Mouse (Mus musculus): ENCODE measurements around the gene Cars2. TPM values are rescaled to one million over a fixed set of nuclear protein-coding genes. Genes with fewer than 3 reads are reported as not detected.
"Not testable (repeated sequence)": the region's sequence is repeated elsewhere in the genome, so short reads cannot be mapped to it uniquely, and the experiment has no call there.

The Cars2 gene
- total RNA-seq, 2 experiments from 2014 or later, result 45.9 to 46.1 TPM

GRCm38 (mm10) chr8:11557424-11557767, 6.8 kb upstream of the Cars2 start:
- DNase-seq, result peak in 1 of 2 experiments; percentile 64
- intact Hi-C loops (cut with DNase I), result loop anchor here (10.0 kb wide), 2 partner anchors 303 to 1547 kb away; partner anchors contain the start of genes Cul4a and Pcid2

DNA sequence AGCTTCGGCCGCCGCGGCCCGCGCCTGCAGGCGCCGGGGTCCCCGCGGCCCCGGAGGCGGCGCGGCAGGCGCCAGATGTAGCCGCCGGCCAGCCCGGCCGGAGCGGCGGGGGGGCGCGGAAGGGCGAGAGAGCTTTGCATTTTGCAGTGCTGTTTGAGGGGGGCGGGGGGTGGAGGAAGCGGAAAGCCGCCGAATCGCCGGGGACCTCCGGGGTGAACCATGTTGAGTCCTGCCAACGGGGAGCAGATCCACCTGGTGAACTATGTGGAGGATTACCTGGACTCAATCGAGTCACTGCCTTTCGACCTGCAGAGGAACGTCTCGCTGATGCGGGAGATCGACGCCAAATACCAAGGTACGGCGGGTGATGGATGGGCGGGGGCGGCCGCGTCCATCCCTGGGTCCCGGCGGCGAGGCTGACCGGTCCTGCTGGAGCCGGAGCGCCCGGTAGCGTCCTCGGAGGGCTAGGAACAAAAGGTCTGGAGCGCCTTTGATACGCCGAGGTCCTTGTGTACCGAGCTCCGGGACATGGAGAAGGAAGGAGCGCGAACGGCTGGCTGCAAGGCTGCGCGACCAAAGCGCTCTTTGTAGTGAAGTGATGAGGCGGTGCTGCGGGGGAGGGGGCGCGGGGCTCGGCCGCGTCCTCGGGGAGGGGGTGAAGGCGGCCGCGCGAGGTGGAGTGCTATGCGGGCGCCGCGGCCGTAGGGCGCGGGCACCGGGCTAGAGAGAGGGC, 6.3 kb upstream of the Cars2 start:
- peak; percentile 55 to 68 for DNase-seq
- intact Hi-C loops (cut with DNase I), result loop anchor here (10.0 kb wide), 2 partner anchors 302 to 1548 kb away; partner anchors contain the start of genes Cul4a and Pcid2

DNA sequence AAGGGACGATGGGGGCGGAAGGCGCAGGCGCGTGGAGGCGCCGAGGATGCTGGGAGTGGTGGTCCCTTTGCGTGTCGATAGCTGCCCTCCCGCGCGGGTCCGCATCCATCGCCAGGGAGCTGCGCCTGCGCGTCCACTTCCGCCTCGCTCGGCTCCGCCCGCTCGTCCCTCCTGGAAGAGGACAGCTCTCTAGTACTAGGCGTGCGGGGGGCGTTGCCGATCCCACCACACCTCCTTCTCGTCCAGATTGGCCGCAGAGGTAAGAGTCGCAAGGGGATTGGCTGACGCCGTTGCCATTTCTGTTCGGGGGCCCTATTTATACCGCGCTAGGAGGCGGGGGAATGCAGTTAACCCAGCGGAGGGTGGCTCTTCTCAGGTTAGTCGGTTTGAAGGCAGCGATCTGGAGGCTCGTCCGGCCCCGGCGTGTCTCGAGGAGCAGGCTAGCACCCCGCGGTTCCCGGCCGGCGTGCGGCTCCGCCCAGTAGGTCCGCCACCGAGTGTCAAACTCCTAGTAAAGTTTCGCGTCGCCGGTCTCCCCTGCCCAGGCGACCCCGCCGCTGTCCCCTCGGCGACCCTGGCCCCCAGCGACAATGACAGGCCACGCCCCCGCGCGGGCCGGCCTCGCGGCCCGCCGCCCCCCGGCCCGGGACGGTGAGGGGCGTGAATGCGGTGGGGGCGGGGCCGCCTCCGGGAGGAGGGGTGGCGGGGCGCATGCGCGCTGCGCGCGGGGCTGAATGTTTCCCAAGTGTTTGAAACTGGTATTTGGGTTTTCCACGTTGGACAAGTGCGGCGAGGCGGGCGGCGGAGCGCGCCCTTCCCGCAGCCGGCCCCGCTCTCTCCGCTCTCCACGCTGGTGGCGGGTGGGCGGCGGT, 5.4 kb upstream of the Cars2 start:
- peak; percentile 96 to 97 for DNase-seq
- intact Hi-C loops (cut with DNase I), result loop anchor here (10.0 kb wide), 2 partner anchors 301 to 1549 kb away; partner anchors contain the start of genes Cul4a and Pcid2

- intact Hi-C loops (cut with DNase I), result loop anchor here (10.0 kb wide), 2 partner anchors 300 to 1550 kb away; partner anchors contain the start of genes Cul4a and Pcid2
Measured at GRCm38 (mm10) chr8:11554799-11555719, 4.5 kb upstream of the Cars2 start, which contains the start of gene Ing1. Ing1 (plus strand) TSS chr8:11555571.

GRCm38 (mm10) chr8:11552390-11552789, 1.8 kb upstream of the Cars2 start:
- intact Hi-C loops (cut with DNase I), result loop anchor here (10.0 kb wide), 2 partner anchors 298 to 1552 kb away; partner anchors contain the start of genes Cul4a and Pcid2
- DNase-seq, result no peak

More at GRCm38 (mm10) chr8:11554799-11555719, 4.5 kb upstream of the Cars2 start, which contains the start of gene Ing1:
- peak; percentile 94 for DNase-seq

DNA sequence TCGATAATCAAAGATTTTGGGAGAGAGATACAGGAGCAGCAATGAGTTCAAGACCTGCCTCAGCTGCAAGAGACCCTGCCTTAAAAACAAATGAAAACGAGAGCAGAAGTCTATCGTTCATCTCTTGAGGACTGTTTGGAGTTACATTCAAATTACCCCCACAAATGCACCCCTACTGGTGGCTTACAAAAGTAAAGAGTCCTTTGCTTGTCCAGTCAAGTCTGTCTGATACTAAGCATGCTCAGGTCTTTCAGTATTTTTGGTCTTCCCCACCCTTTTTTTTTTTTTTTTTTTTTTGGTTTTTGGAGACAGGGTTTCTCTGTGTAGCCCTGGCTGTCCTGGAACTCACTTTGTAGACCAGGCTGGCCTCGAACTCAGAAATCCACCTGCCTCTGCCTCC, 914 bp upstream of the Cars2 start:
- not testable (repeated sequence) for DNase-seq
- intact Hi-C loops (cut with DNase I), result loop anchor here (2.0 to 10.0 kb wide), 3 partner anchors 55 to 1553 kb away; partner anchors contain the start of genes Cul4a, Naxd and Pcid2

DNA sequence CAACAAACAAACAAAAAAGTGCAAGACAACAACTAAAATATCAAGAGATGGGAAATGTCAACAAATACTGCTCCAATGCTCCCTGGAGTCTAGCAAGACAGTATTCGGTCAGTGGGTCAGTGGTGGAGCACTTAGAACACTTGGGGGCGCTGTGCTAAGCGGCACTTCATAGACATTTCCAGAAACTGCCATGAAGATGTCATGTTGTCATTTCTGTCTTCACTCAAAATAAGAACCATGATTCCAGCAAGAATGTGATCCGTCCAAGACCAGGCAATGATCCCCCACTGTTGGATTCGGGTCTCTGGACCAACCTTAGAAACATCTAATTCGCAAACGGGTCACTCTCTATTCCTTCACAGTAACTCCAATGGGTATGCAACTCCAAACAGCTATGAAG, 877 bp downstream of the Cars2 start:
- intact Hi-C loops (cut with DNase I), result loop anchor here (2.0 to 10.0 kb wide), 3 partner anchors 53 to 1555 kb away; partner anchors contain the start of genes Cul4a, Naxd and Pcid2

GRCm38 (mm10) chr8:11547063-11547462, 3.5 kb downstream of the Cars2 start:
- intact Hi-C loops (cut with DNase I), result loop anchor here (2.0 kb wide), 1 partner anchor 56 kb away; no protein-coding TSS in a partner anchor
- no peak for DNase-seq

More for the DNA sequence above, 877 bp downstream of the Cars2 start:
- peak; percentile 42 to 47 for DNase-seq

DNA sequence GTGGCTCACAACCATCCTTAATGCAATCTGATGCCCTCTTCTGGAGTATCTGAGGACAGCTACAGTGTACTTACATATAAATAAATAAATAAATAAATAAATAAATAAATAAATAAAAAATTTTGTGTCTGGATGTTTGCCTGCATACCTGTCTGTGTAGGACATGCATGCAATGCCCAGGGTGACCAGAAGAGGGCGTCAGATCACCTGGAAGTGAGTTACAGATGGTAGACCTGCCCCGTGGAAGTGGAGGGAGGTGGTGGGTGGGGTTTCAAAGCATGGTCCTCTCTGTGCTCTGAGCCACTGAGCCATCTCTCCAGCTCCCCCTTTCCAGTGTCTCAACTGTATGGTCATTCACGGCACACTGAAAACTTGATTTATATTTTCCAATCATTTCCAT, 6.2 kb downstream of the Cars2 start:
- DNase-seq, result peak; percentile 33 to 74
- intact Hi-C loops (cut with DNase I), result loop anchor here (2.0 kb wide), 1 partner anchor 156 kb away; the partner anchor contains the start of gene 1700016D06Rik

DNA sequence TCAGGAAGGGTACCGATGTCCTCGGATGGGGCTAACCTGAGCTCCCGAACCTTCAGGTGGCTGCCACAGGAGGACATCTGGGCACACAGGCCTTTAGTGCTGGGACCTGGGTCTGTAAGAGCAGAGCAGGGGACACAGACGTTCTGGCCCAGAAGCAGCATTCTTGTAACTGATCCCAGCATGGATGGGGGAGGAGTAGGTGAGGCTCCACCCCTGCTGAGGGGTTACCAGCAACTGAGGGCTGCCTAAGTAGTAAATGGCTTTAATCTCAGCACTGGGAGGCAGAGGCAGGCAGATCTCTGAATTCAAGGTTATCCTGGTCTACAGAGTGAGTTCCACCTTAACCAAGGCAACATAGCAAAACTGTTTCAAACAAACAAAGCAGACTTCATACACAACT, 7.7 kb downstream of the Cars2 start:
- DNase-seq, result no peak
- intact Hi-C loops (cut with DNase I), result no loop called here

DNA sequence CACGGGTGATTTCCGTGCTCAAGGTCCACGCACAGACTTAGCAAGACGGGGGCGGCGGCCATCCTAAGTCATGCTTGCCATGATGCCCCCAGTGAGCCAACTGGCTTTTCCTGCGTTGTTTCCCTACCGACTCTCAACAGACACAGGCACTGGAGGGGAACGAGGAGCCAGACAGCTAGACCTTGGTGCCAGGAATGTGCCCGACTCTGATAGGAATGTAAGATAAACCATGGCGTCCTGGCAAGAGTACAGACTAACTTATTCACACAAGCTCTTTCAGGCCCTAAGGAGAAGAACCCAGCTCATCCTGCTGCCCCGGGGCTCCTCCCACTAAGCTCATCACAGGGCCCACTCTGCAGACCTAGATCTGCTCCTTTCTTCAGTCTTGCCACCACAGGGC, 8.6 kb downstream of the Cars2 start:
- intact Hi-C loops (cut with DNase I), result no loop called here

GRCm38 (mm10) chr8:11540182-11540581, 10.4 kb downstream of the Cars2 start:
- DNase-seq, result no peak
- intact Hi-C loops (cut with DNase I), result no loop called here

More for the DNA sequence above, 8.6 kb downstream of the Cars2 start:
- no peak for DNase-seq

DNA sequence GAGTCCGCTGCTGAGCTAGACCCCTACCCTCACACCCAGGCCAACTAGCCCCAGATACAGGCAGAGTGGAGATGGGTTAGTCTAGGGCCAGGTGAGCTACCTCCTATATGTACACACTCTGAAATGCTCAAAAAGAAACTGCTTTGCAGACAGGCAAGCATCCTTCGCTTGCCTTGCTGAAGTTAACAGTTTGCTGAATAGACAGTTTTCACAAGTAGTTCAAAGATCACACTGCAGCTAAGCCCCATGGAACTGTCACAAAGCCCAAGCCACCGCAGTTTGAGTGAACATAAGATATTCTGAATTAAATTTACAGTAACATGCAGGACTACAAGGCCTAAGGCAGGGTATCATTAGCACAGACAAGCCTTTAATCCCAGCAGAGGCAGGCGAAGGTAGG, 11.5 kb downstream of the Cars2 start:
- no peak for DNase-seq
- intact Hi-C loops (cut with DNase I), result no loop called here

DNA sequence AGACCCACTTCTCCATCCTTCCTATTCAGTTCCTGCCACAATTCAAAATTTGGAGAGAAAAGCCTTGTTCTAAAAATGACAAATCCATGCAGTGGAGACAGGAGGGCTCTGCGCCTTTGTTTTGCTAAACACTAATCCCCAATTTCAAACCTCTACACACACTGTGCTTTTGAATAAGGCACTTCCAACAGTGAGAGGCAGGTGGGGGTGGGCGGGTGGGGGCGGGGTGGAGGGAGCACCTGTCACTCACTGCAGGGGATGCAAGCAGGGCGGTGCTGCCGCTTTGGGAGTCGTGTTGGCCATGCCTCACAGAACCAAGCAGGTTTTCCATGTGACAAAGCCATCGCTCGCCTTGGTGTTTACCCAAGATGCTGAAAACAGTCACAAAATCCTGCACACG, 16.1 kb downstream of the Cars2 start:
- no peak for DNase-seq
- intact Hi-C loops (cut with DNase I), result no loop called here

- no peak for DNase-seq
- intact Hi-C loops (cut with DNase I), result no loop called here
Measured at GRCm38 (mm10) chr8:11530849-11531248, 19.7 kb downstream of the Cars2 start.

GRCm38 (mm10) chr8:11530155-11530770, 20.3 kb downstream of the Cars2 start:
- no peak for DNase-seq
- intact Hi-C loops (cut with DNase I), result no loop called here

DNA sequence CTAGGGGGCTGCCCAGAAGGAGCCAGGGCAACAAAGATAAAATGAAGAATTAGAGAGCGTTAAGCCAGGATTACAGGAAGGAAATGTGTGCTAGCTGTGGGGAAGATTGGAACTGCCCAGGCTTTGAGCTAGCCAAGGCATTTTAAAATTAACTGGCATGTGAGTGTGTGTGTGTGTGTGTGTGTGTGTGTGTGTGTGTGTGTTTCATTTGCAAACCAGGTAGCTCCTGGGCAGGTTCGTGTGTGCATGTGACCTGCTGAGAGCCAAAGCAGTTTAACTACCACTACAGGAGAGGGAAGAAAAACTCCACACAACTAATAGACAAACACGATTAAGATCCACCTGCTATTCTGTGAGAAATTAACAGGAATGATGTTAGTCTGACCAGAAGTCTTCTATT, 27.3 kb downstream of the Cars2 start:
- intact Hi-C loops (cut with DNase I), result no loop called here
- no peak for DNase-seq

DNA sequence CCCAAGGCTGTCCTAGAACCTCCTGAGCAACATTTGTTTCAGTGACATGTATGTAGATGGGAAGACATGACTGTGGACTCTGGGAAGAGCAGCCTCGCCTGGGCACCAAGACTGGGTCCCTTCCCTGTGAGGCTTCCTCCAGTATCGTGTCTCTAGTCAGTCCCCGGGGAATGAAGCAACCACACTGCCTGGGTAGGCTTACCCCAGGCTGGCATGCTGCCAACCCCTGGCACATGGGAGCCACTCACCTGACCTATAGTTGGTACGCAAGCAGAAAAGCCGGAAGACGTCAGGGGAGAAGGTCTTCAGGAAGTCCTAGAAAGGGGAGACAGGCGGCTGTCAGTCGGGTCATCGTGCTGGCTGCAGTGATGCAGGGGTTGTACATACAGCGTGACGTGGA, 31.9 kb downstream of the Cars2 start:
- intact Hi-C loops (cut with DNase I), result no loop called here
- DNase-seq, result no peak

DNA sequence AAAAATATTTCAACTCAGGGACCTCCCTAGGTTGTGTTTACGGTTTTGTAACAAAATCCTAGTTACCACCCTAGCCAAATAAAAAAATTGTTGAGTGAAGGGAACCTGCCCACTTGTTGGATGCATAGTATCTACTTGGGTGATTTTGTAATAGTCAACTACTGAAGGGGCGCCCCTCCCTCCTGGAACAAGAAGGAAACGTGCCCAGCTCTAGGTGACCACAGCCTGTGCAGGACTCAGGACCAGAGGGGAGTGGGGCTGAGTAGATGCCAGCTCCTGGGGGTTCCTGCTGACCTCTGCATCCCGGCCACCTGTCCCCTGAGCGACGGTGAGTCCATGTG, 32.6 kb downstream of the Cars2 start:
- intact Hi-C loops (cut with DNase I), result no loop called here

More for the DNA sequence above, 32.6 kb downstream of the Cars2 start:
- no peak for DNase-seq
